Mouse (Mus musculus) CH12.LX (cell line): ENCODE measurements around the gene Nrxn3. TPM values are rescaled to one million over a fixed set of nuclear protein-coding genes. Genes with fewer than 3 reads are reported as not detected.

Experiments used
- DNase-seq: peaks from one replicate; pipeline ENCODE4 v3.0.0-alpha.2; 2013; ENCODE audit errors: extremely low read depth
- H3K27ac ChIP-seq: 2 replicates; pipeline ENCODE4 v1.5.1; 2012; ENCODE audit warnings: low read depth, mild to moderate bottlenecking, control low read depth, moderate library complexity; ENCODE audit not compliant: insufficient read depth
- H3K27me3 ChIP-seq: replicated peaks from 2 replicates; pipeline ENCODE3; 2012; ENCODE audit warnings: inconsistent platforms
- H3K36me3 ChIP-seq, 2 experiments: replicated peaks in 1 of 2; 2 replicates each; pipeline versions ENCODE3 to v1.6.1; 2012; ENCODE audit warnings: inconsistent platforms in 1 of 2, low read length in 1 of 2, mild to moderate bottlenecking in 1 of 2, mixed read lengths in 1 of 2, moderate library complexity in 1 of 2; ENCODE audit not compliant: control insufficient read depth in 1 of 2, insufficient read depth in 1 of 2
- H3K4me1 ChIP-seq, 2 experiments: 2 replicates each; pipeline ENCODE4 v1.6.1; 2012; ENCODE audit warnings: inconsistent platforms in 1 of 2, moderate library complexity in 1 of 2; ENCODE audit not compliant: insufficient read depth in 2 of 2, control insufficient read depth in 1 of 2
- H3K4me2 ChIP-seq: 2 replicates; pipeline ENCODE4 v1.6.1; 2012; ENCODE audit warnings: low read depth, mild to moderate bottlenecking, control low read depth; ENCODE audit not compliant: poor library complexity, insufficient read depth, severe bottlenecking
- H3K4me3 ChIP-seq, 3 experiments: fragments of 150-350 bp in 1 of 3; sonication (generic) in 1 of 3; replicated peaks in 1 of 3; 2 replicates each; pipeline versions ENCODE3 to v1.5.1; 2011 to 2012; ENCODE audit warnings: low read depth in 2 of 3, low read length in 2 of 3, mild to moderate bottlenecking in 2 of 3, moderate library complexity in 2 of 3, control low read depth in 1 of 3, improper control_type of control experiment in 1 of 3, inconsistent platforms in 1 of 3, mixed read lengths in 1 of 3; ENCODE audit not compliant: poor library complexity in 1 of 3
- H3K79me2 ChIP-seq: replicated peaks from 2 replicates; pipeline ENCODE4 v1.6.1; 2012; ENCODE audit warnings: mild to moderate bottlenecking, moderate library complexity; ENCODE audit not compliant: control insufficient read depth, poor library complexity, insufficient read depth, severe bottlenecking; ENCODE audit errors: extremely low read depth
- H3K9ac ChIP-seq: 2 replicates; pipeline ENCODE4 v1.6.1; 2012; ENCODE audit warnings: low read depth, mild to moderate bottlenecking, control low read depth, moderate library complexity; ENCODE audit not compliant: insufficient read depth
- H3K9me3 ChIP-seq: replicated peaks from 2 replicates; pipeline ENCODE3; 2012; ENCODE audit warnings: low read length, inconsistent platforms, mixed read lengths
- CTCF ChIP-seq, 2 experiments: IDR thresholded peaks in 1 of 2; conservative IDR thresholded peaks in 1 of 2; 2 replicates each; pipeline ENCODE4 v1.5.1; 2011 to 2012; ENCODE audit warnings: low read depth in 2 of 2, low read length in 2 of 2, improper control_type of control experiment in 1 of 2, inconsistent platforms in 1 of 2, mild to moderate bottlenecking in 1 of 2, moderate library complexity in 1 of 2
- EP300 ChIP-seq: IDR thresholded peaks from 2 replicates; pipeline ENCODE4 v1.6.1; 2011; ENCODE audit warnings: low read length, improper control_type of control experiment
- JUN ChIP-seq: IDR thresholded peaks from 2 replicates; pipeline ENCODE4 v1.6.1; 2011; ENCODE audit warnings: low read depth, mild to moderate bottlenecking, low read length, improper control_type of control experiment, moderate library complexity; ENCODE audit not compliant: insufficient read depth
- MAZ ChIP-seq: IDR thresholded peaks from 2 replicates; pipeline ENCODE4 v1.6.1; 2012; ENCODE audit warnings: low read depth, mild to moderate bottlenecking, inconsistent platforms, low read length, improper control_type of control experiment, moderate library complexity
- MYC ChIP-seq: IDR thresholded peaks from 2 replicates; pipeline ENCODE4 v1.6.1; 2011; ENCODE audit warnings: low read depth, mild to moderate bottlenecking, improper control_type of control experiment, low read length
- NELFE ChIP-seq: IDR thresholded peaks from 2 replicates; pipeline ENCODE4 v1.6.1; 2011; ENCODE audit warnings: low read depth, low read length, improper control_type of control experiment
- POLR2AphosphoS2 ChIP-seq: IDR thresholded peaks from 2 replicates; pipeline ENCODE4 v1.6.1; 2011; ENCODE audit warnings: low read depth, low read length, improper control_type of control experiment
- RAD21 ChIP-seq: IDR thresholded peaks from 2 replicates; pipeline ENCODE4 v1.6.1; 2011; ENCODE audit warnings: low read depth, mild to moderate bottlenecking, low read length, improper control_type of control experiment, moderate library complexity
- SMC3 ChIP-seq: IDR thresholded peaks from 2 replicates; pipeline ENCODE4 v1.6.1; 2011; ENCODE audit warnings: low read depth, low read length, improper control_type of control experiment
- USF2 ChIP-seq: conservative IDR thresholded peaks from 2 replicates; pipeline ENCODE4 v1.6.1; 2011; ENCODE audit warnings: low read depth, low read length, improper control_type of control experiment
- ZC3H11A ChIP-seq: IDR thresholded peaks from 2 replicates; pipeline ENCODE4 v1.6.1; 2012; ENCODE audit warnings: low read depth, mild to moderate bottlenecking, inconsistent platforms, low read length, improper control_type of control experiment
- ZMIZ1 ChIP-seq: IDR thresholded peaks from 2 replicates; pipeline ENCODE4 v1.6.1; 2012; ENCODE audit warnings: low read depth, mild to moderate bottlenecking, inconsistent platforms, low read length, improper control_type of control experiment
- dilution Hi-C: fragments of 300-500 bp; cut with MboI; formaldehyde crosslinking; loops from 2 replicates; pipeline ENCODE4 v1.14.3; 2020; ENCODE audit warnings: low sequenced_read_pairs; ENCODE audit not compliant: extremely low pct_unique_long_range_greater_than_20kb, extremely low pct_ligation_motif_present
- in situ Hi-C: fragments of 300-500 bp; cut with MboI; formaldehyde crosslinking; loops from 3 replicates; pipeline ENCODE4 v1.14.3; 2019; ENCODE audit warnings: low sequenced_read_pairs, low pct_ligation_motif_present, low pct_unique_long_range_greater_than_20kb, mixed read lengths
- polyA plus RNA-seq: library from polyadenylated mRNA; unstranded; fragments of >175 nt; gene quantifications from 2 replicates; pipeline ENCODE4 v1.2.1, GENCODE M21; 2012; ENCODE audit warnings: low read depth; ENCODE audit not compliant: insufficient read length
- total RNA-seq, 2 experiments: library from RNA; depleted of rRNA; stranded (reverse); fragments of 300-350 nt in 1 of 2; fragments of >200 nt in 1 of 2; gene quantifications; 2 replicates each; pipeline ENCODE4 v1.2.3; 2012 to 2014

The Nrxn3 gene
- total and polyA plus RNA-seq, 3 experiments: 0.04 to 0.17 (median 0.09) TPM

- no peak overlapping the region for H3K4me3 ChIP-seq
- no peaks in the 10 kb centered on the region for H3K9me3 ChIP-seq
- H3K36me3 ChIP-seq: no peaks in the 10 kb centered on the region
- H3K79me2 ChIP-seq: no peaks in the 10 kb centered on the region
- H3K9ac ChIP-seq: no peak overlapping the region
- TF ChIP-seq ZC3H11A (no peak), CTCF (conservative IDR thresholded peaks at IDR 0.05 in 1 of 2, IDR thresholded peaks at IDR 0.05 in 1 of 2; ENCODE audit: low read depth in 2 of 2, low read length in 2 of 2) (peak; percentile 48 to 67; a peak in 3 of 4 replicates), ZMIZ1 (no peak), RAD21 (peak; percentile 20), SMC3 (0 out of 2 replicates have a peak, but pooled peaks have one; percentile 11)
- DNase-seq: no peak
- H3K27ac ChIP-seq: no peak overlapping the region
- no peaks in the 10 kb centered on the region for H3K27me3 ChIP-seq
- no peak overlapping the region for H3K4me2 ChIP-seq
- in situ Hi-C loops (no loop called here), dilution Hi-C loops (no loop called here)
- H3K4me1 ChIP-seq: peaks cover 0 to 13% of the 10 kb centered on the region in 2 experiments; a peak in 2 of 4 replicates
Observed at GRCm38 (mm10) chr12:89395121-89395792, 672.6 kb downstream of the Nrxn3 start.

- H3K4me3 ChIP-seq: no peak overlapping the region
- dilution Hi-C loops (no loop called here), in situ Hi-C loops (no loop called here)
- H3K79me2 ChIP-seq: no peaks in the 10 kb centered on the region
- H3K36me3 ChIP-seq: no peaks in the 10 kb centered on the region
- H3K27me3 ChIP-seq: no peaks in the 10 kb centered on the region
- H3K9me3 ChIP-seq: no peaks in the 10 kb centered on the region
- TF ChIP-seq POLR2AphosphoS2: no peak
- no peak for TF ChIP-seq USF2
- no peak for TF ChIP-seq ZMIZ1
- no peak for TF ChIP-seq ZC3H11A
- TF ChIP-seq SMC3: no peak
- no peak for TF ChIP-seq EP300
- no peak for TF ChIP-seq JUN
- TF ChIP-seq MYC: no peak
- no peak for TF ChIP-seq MAZ
- no peak for TF ChIP-seq NELFE
- H3K9ac ChIP-seq: no peak overlapping the region
- H3K27ac ChIP-seq: no peak overlapping the region
- no peaks in the 10 kb centered on the region for H3K4me1 ChIP-seq
- H3K4me2 ChIP-seq: no peak overlapping the region
- no peak for DNase-seq
Observed at GRCm38 (mm10) chr12:89436519-89436918, 713.8 kb downstream of the Nrxn3 start.
